Mouse (Mus musculus): ENCODE measurements around the gene Col4a3. TPM values are rescaled to one million over a fixed set of nuclear protein-coding genes. Genes with fewer than 3 reads are reported as not detected.

The Col4a3 gene
- not detected for total RNA-seq (2023)

GRCm38 (mm10) chr1:82586713-82587399 is at the start of gene Col4a3, which contains the start of gene Col4a4:
TSS of gene Col4a3 (plus strand) at chr1:82586921.
TSS of gene Col4a4 (minus strand) at chr1:82586849.

GRCm38 (mm10) chr1:82724339-82725025 is 137.8 kb downstream of the Col4a3 start, which contains the start of gene Mff:
TSS of gene Mff (plus strand) at chr1:82724890.

GRCm38 (mm10) chr1:82768269-82768668 is 181.5 kb downstream of the Col4a3 start, which contains the start of gene Tm4sf20:
TSS of gene Tm4sf20 (minus strand) at chr1:82768461.

GRCm38 (mm10) chr1:82771022-82771586 is 184.4 kb downstream of the Col4a3 start, which contains the start of gene Gm47791:
TSS of gene Gm47791 (minus strand) at chr1:82771243.

Other genes starting within 250 kb of the Col4a3 start
- not detected for gene Col4a4, start 72 bp upstream of the Col4a3 start, total RNA-seq (2023)
- gene Mff, start 138.0 kb downstream of the Col4a3 start, total RNA-seq (2023): 100 to 1,000 TPM; 101 to 108 TPM
- not detected for gene Tm4sf20, start 181.5 kb downstream of the Col4a3 start, total RNA-seq (2023)
- gene Gm47791, start 184.3 kb downstream of the Col4a3 start, total RNA-seq (2023): not detected